Mouse (Mus musculus) urinary bladder, postnatal 14 days (tissue): ENCODE data around the gene Entpd5.

Experiments used
- DNase-seq: peaks from one replicate; pipeline ENCODE4 v3.0.0; 2021; ENCODE audit warnings: low spot score

The Entpd5 gene

DNA sequence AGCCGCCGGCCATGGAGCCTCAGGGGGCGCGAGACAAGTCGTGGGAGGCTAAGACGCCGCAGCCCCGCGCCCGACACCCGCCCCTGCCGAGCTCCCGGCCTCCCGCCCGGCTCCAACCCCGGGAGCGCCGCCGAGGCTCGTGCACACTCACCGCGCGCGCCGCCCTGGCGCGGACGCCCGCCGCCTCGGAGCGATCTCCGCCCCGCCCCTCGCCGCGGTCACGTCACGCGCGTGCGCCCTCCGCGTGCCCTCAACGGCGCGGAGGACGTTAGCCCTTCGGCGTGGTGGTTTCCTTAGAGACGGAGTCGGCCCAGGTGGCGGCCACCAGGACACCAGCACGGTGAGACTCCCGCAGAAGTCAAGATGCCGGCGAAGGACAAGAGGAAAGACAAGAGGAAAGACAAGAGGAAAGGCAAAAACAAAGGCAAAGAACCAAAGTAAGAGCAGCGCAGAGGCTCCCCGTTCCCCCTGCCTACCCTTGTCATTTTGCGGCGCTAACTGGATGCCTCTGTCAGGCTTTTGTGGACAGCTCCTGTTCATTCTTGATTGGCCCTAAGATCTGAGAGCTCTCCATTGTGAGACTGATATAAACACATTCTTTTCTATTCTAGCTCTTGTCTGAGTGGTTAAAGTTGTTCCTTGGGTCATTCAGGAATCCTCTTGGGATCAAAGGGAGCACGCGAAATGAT lies at the start of gene Entpd5, which contains the start of gene Bbof1:
Gene Entpd5, minus strand, starts transcription at position 211 of the 689 bp plus-strand sequence.
Gene Bbof1, plus strand, starts transcription at position 253 of the 689 bp plus-strand sequence.
- DNase-seq: peak; percentile 90

DNA sequence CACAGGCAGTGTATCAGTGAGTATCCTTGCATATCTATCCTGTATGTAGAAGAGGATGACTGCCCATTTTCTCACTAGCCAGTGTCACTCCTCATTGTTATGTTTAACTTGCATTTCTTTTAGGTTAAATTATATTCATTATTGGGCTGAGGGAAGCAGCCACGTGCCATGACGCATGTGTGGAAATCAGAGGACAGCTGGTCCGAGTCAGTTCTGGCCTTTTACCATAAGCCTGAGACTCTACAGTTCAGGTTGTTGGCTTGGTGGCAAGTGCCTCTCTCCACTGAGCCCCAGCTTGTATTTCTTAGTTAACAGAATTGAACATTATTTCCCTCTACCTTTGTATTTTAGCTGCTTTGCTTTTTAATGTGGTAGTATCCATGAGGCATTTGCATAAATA lies 48.1 kb upstream of the Entpd5 start:
- no peak for DNase-seq

DNA sequence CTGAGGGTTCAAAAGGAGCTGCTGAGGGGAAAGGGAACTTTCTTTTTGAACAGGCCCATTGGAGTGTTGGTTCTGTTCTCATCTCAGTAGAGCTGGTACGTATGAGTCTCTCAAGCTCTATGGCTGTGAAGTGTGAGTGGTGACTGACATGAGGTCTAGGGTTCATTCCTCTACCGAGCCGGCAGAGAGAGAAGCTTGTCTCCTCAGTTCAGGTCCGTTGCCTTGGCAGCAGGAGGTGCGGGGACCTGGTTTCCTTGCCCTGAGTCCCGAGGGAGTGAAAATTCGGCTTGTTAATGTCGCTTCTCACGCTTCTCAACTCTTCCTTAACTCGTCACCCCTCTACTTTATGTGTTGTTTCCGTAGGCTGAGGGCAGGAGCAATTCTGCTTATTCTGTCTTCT lies 43.0 kb upstream of the Entpd5 start:
- DNase-seq: no peak

DNA sequence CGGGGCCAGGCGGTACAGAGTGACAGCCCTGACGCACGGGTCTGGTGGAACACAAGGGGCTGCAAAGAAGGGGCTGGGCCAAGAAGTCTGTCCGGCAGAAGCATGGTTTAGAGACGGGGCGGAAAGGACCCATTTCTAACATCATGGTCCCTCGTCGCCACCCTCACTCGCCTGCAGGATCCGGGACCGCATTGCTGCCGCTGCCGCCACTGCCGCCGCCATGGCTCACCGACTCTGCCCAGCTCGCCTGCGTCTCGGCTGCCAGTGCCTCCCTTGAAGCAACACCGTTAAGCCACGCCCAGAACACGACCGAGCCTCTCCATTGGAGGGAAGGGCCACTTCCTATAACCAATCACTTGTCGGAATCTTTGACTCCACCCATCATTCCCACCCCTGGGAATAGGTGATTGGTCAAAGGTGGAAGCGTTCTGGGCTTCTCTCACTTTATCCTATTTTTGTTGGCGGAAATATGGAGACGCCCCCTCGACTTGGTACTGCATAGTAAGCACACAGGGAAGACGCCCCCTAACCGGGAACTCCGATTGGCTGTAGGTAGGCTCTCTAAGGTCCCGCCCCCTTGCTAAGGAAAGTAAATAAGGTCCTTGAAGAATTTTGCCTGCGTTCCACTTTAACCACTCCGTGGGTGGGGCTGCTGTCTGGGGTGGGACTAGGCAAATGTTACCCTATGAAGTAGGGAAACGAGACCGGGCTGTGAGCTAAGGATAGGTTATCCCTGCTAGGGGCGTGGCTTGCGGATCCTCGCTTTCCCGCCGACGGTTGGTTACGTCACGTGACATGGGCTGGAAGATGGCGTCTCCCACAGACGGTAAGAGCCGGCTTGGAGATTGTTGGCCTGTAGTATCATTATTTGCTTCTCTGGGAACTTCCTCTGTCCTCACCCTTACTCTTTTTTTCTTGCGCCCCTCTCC lies 42.2 kb upstream of the Entpd5 start, which contains the start of the genes Aldh6a1 and Lin52:
Gene Aldh6a1, minus strand, starts transcription at position 287 of the 929 bp plus-strand sequence.
Gene Lin52, plus strand, starts transcription at position 705 of the 929 bp plus-strand sequence.
- DNase-seq: peak; percentile 98

DNA sequence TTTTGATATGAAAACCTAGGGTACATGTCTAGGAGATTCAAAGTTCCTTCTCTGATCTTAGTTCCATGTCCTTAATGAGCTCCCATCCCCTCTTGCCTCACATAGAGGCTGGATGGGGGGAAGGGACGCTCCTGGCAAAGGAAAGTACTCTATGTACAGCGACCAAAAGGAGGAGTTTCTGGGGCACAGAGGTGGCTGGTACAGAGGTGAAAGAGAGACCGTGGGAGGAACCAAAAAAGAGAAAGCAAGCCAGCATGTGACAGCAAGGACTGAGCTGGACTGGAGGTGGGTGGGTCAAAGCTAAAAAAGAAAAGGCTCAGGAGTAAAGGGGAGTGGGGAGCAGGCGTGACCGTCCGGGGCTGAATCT lies 41.5 kb upstream of the Entpd5 start:
- peak; percentile 53 for DNase-seq

DNA sequence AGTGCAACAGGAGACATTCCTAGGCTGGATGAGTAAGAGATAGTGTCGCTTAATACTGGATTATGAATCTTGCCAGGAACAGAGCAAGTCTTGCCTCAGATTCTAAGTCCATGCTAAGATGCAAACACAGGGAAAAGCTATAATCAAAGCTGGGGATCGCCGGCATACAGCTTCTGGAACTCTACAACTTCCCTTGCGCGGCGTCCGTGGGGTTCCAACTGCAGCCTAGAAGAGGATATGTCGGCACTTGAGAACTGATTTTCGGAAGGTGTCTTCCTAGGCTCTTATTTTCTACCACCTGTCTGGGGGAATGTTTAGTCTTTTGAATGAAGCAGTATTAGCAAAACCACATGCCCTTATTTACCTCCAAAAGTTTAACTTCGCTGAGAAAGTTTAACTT lies 41.1 kb upstream of the Entpd5 start:
- no peak for DNase-seq

DNA sequence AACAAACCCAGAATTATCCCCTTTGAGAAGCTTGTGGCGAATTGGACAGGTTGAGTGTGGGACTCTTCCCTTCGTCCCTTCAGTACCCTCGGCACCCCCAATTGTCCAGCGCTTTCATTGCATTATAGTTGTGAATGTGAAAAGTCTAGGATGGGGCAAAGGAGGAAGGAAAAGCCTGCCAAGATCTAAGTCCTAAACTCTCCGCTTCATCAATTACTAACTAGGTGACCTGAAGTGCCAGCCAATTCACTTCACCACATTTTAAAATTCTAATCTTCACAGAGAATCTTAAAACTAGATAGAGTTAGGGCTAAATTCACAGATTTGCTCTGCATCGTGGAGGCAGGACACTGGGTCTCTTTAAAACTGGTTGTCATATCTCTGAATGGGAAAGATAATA lies 39.4 kb upstream of the Entpd5 start:
- no peak for DNase-seq

DNA sequence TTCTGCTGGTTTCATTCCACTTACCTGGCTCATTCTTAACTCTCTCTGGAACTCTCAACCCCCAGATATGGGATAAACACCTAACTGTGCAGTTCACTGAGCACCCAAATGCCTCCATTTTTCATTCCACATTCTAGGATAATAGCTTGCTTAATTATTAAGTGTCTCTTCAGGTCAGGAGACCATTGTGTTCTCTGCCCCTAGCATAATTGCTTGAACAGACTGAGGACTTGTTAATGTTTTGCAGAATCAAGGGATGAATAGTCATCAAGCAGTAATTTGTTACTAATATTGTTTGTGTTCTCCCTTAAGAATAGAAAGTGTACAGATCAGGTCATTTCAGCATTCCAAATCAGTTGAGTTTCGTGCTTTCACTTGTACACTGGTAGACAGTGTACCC lies 38.6 kb upstream of the Entpd5 start:
- no peak for DNase-seq

DNA sequence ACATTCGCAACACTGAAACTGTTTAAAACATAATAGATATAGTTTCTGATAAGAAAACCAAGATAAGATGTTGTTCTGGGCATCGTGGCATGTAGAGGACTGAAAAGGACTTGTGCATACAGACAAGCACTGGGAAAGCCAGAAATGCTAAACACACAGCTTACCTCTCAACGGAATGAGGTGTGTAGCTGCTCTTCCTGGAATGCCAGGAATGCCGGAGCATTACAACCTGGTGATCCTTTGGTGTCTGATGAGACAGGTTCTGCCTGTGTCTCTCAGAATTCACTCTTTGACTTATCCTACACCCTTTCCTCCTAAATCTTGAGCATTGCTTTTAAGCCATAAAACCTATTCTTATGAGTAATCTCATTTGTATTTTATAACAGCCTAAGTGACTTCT lies 33.7 kb upstream of the Entpd5 start:
- DNase-seq: no peak

DNA sequence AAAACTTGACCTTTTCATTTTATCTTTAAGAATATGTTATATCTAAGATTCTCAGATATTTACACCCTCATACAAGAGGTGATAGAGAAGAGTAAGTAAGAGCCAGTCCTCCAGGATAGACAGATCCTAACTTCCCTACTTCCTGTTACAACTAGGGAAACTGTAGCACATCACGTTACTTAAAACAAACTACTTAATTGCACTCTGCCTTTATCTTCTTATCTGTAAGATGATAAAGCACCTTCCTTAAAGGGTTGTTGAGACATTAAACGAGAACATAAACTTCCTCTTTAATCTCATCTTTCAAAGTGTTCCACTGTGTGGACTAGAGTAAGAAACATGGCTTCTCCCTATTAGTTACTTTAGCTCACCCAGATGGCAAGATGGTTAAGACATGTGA lies 29.9 kb upstream of the Entpd5 start:
- no peak for DNase-seq

DNA sequence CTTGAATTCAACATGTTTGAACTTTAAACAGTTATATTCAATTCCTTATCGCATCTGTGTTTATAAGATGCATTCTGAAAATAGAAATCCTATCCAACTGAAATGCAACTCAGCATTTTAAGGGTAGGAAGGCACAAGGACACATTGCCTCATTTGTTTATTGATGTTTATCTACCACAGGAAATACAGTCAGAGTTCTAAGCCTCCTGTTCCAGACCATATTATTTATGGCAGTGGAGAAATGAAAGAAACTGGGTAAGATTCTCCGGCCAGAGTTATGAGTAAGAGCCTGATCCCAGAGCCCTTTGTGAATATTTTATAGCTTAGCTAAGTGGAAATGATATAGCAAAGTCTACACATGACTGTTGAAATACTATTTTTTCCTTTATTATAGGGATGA lies 21.0 kb upstream of the Entpd5 start:
- DNase-seq: no peak

DNA sequence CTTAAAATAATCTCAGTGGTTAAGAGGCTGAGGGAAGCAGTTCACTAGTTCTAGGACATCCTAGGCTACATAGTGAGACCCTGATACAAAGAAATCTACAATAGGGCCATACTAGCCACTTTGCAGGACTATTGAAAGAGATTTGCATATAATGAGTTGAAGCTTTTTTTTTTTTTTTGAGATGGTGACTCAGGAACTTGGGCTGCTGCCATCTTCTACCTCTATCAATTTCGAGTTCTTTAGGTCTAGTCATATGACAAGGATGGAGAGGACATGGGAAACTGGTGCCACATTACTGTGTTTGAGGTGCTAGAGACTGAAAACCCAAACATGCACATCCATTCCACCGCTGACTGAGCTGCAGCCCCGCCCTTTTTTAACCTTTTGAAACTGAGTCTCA lies 15.2 kb upstream of the Entpd5 start:
- no peak for DNase-seq

DNA sequence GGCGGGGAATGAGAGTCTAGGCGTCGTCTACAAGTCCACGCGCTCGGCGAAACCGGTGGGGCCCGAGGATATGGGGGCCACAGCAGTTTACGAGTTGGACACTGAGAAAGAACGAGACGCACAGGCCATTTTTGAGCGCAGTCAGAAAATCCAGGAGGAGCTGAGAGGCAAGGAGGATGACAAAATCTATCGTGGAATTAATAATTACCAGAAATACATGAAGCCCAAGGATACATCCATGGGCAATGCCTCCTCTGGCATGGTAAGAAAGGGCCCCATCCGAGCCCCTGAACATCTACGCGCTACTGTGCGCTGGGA lies 8.7 kb upstream of the Entpd5 start:
- DNase-seq: no peak

DNA sequence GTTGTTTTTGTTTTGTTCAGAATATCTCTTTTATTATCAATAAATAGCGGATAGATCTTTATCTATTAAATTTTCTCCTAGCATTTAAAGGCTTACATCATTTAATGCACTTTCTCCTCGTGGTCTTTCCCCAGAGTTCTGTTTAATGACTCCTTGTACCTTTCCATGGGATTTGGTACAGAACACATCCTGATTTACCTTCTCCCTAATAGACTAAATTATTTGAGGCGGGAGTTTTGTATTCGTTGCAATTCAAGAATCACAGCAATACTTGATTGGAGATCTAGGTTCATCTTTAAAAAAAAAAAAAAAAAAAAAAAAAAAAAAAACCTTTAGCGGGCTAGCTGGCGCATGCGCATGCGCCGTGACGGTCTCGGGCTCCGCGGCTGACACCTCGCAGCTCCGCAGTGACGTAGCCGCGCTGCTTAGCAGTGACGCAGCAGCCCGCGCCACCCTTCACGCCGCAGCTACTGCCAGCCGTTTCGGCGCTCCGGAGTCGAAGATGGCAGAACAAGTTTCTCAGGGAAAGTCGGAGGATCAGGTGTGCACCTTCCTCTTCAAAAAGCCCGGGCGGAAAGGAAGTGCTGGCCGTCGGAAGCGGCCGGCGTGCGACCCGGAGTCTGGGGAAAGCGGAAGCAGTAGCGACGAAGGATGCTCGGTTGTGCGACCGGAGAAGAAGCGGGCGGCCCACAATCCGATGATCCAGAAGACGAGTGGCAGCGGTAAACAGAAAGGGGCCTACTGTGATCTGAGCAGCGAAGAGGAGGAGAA lies 8.2 kb upstream of the Entpd5 start, which contains the start of gene Rnf113a2:
Gene Rnf113a2, plus strand, starts transcription at position 363 of the 771 bp plus-strand sequence.
- DNase-seq: peak; percentile 83

DNA sequence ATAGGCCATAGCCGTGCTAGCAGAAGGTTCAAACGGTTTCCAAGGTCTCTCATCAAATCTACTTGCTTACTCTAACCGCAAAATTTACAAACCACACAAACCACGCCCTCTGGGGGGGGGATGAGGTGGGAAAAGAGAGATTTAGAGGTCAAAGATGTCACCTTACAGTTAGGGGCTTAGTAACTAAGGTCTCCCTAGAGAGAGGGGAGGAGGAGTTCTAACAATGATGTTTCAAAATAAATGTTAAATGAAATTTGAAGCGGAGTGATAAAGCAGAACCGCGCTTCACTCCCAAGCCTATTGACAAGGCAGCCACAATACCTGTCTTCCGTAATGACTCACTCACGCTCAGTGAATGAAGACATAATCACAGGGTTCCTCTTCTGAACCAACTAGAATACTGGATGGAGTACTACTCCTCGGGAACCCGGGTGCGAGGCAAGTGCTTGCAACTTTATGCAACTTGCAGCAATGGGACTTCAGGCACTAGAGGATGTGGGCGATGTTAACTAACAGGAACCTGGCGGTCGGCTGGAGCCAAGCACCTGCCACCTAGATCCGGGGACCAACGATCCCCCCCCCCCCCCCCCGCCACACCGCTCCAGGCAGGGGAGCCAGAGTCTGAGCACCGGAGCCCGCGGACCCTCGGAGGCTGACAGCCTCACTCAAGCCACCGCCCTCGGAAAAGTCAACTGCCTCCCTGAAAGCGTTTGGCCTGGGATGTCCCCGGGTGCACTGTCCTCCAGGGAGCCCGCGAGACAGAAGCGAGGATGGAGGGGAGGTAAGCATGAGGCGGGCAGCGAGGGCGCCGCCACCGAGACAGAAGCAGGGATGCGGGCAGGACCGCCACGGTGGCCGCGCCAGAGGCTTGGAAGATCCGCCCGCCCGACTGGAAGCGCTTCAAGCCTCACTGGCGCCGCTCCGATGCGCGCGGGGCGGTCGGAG lies 683 bp downstream of the Entpd5 start:
- DNase-seq: peak; percentile 17

DNA sequence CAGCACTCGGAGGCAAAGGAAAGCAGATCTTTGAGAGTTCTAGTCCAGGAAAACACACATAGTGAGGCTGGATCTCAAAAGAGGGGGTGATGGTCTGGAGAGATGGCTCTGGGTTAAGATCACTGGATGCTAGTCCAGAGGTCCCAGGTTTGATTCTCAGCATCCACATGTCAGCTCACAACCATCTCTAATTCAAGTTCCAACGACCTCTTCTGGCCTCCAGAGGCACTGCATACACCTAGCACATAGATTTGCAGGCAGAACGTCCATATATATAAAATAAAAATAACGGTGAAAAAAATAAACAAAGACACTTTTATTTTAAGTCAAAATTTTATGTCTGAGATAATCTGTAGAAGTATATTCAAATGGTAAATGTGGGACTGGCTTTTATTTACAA lies 1.6 kb downstream of the Entpd5 start:
- no peak for DNase-seq

DNA sequence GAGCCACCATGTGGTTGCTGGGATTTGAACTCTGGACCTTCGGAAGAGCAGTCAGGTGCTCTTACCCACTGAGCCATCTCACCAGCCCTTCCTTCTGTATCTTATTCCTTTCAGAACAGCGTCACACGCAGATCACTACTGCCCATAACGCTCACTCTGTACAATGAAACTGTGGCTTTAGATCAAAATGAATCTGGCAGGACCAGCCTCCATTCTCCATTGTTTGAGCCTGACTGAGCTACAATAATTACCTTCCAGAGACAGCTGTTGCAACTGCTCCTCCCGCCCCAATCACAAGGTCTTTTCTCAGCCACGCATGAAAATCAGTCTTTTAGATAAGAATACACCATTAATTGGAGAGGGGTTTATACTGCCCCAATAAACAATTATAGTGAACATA lies 4.3 kb downstream of the Entpd5 start:
- DNase-seq: no peak

DNA sequence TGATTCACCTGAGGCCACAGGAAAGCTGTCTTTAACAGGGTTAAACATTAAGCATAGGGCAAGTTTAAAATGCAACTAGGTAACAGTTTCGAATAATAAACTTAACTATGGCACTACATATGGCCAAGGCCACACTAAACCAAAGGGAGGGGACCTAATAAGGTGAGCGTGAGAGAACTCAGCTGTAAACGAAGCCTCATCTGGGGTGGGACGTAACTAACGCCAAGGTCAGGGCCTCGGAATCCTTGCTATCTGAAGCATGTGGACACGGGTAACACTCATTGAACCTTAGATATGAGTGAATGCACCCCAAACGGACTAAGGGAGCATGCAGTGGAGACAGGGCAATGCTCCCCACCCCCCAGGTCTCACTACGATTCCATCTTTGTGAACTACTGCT lies 5.9 kb downstream of the Entpd5 start:
- no peak for DNase-seq

DNA sequence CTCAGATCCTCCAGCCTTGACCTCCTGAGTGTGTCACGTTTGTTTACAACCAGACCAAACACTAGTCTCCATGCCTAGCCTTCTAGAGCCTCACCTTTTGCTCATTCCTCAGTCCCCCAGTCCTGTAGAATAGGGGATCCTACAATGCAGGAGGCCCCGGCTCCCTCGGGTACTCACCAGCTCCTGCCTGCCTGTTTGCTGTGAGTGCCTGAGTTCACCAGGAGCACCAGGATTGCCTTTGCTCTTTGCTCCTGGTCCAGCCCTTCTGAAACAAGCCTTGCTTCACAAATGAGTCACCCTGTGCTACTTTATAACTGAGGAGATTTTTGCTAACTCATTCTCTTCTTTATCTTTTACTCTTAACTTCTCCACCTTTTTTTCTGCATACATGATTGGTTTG lies 8.2 kb downstream of the Entpd5 start:
- peak; percentile 31 for DNase-seq

DNA sequence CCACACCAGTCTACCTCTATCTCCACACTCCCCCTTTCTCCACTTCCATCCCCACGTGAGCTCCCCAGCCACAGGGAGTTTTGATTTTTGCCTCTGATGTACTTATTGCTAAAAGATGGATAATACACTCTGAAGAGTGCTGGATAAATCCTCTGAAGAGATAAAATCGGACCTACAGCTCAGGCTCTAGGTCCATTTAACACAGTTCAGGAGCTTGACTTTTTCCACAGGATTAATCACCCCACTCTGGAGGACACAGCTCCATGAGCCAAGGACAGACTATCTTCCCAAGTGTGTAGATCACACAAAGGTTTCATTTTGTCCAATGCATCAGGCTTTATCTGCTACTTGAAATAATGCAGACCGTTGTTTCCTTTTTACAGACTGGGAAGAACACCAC lies 8.8 kb downstream of the Entpd5 start:
- no peak for DNase-seq

DNA sequence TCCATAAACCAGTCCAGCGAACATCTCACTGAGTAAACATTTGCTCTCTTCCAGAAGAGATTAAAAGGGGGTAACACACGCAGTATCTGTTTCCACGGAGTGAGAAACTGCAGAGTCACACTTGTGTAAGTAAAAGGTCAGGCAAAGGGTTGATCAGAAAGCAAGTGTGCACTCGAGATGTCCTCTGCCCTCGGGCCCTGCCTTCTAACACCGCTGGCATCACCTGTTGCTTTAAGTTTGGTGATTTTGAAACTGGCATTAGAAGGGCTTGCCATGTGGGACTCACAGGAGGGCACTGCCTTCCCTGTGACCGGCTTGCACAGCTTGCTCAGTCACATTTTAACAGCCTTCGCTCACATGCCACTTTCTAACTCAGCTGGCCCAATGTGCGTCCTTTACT lies 9.2 kb downstream of the Entpd5 start:
- peak; percentile 20 for DNase-seq
